Mouse (Mus musculus) CD8-positive naive resting alpha-beta T cell, adult 57 days (primary cell): ENCODE data around the gene S1pr1. TPM values are rescaled to one million over a fixed set of nuclear protein-coding genes. Genes with fewer than 3 reads are reported as not detected.

Experiments
- total RNA-seq: library from RNA; stranded (reverse); gene quantifications from one replicate; pipeline ENCODE4 v1.2.4, GENCODE M21; 2023

Gene S1pr1
- total RNA-seq, result 616 TPM

GRCm38 (mm10) chr3:115714671-115715651 is at the start of gene S1pr1:
Gene S1pr1 (minus strand): TSS chr3:115715072.

Other genes starting within 250 kb of the S1pr1 start
- 90.9 TPM for gene Dph5, start 172.8 kb upstream of the S1pr1 start, total RNA-seq